Mouse (Mus musculus) G1E (cell line): ENCODE measurements around the gene Gpi1. TPM values are rescaled to one million over a fixed set of nuclear protein-coding genes. Genes with fewer than 3 reads are reported as not detected.

Source experiments
- ATAC-seq: 2 replicates; pipeline ENCODE4 v1.8.0; 2016; ENCODE audit warnings: mild to moderate bottlenecking; ENCODE audit not compliant: insufficient number of reproducible peaks, poor library complexity, low FRiP score, severe bottlenecking; ENCODE audit errors: extremely low read depth
- DNase-seq: peaks from one replicate; pipeline ENCODE4 v3.0.0; 2012; ENCODE audit warnings: low spot score
- H3K27me3 ChIP-seq: 2 replicates; pipeline ENCODE4 v1.6.1; 2012; ENCODE audit warnings: mild to moderate bottlenecking, low read length, inconsistent platforms; ENCODE audit not compliant: insufficient read depth
- H3K36me3 ChIP-seq: replicated peaks from 2 replicates; pipeline ENCODE3; 2012; ENCODE audit warnings: mild to moderate bottlenecking, inconsistent platforms
- H3K4me1 ChIP-seq: 2 replicates; pipeline ENCODE4 v1.6.1; 2012; ENCODE audit warnings: low read depth, low read length, inconsistent platforms, mixed read lengths; ENCODE audit not compliant: insufficient read depth
- H3K4me3 ChIP-seq: 2 replicates; pipeline ENCODE4 v1.5.1; 2012; ENCODE audit warnings: low read depth, mild to moderate bottlenecking, inconsistent platforms, low read length, moderate library complexity, mixed read lengths
- H3K9me3 ChIP-seq: replicated peaks from 2 replicates; pipeline ENCODE4 v1.6.1; 2012; ENCODE audit warnings: inconsistent platforms
- CTCF ChIP-seq: IDR thresholded peaks from 2 replicates; pipeline ENCODE4 v1.5.1; 2012; ENCODE audit warnings: low read depth, low read length, inconsistent platforms, mixed read lengths
- GATA1 ChIP-seq: IDR thresholded peaks from 2 replicates; pipeline ENCODE4 v1.6.1; 2012; ENCODE audit warnings: borderline replicate concordance, low read length, inconsistent platforms, mixed read lengths
- GATA2 ChIP-seq: IDR thresholded peaks from 2 replicates; pipeline ENCODE4 v1.6.1; 2012; ENCODE audit warnings: low read depth, low read length, inconsistent platforms, borderline replicate concordance
- POLR2AphosphoS5 ChIP-seq: IDR thresholded peaks from 2 replicates; pipeline ENCODE4 v1.6.1; 2012; ENCODE audit warnings: low read depth, low read length, inconsistent platforms; ENCODE audit not compliant: insufficient replicate concordance
- TAL1 ChIP-seq: conservative IDR thresholded peaks from 2 replicates; pipeline ENCODE4 v1.6.1; 2012; ENCODE audit warnings: low read depth, low read length, inconsistent platforms, mixed read lengths
- polyA plus RNA-seq: library from polyadenylated mRNA; stranded (reverse); fragments of >175 nt; gene quantifications from 2 replicates; pipeline ENCODE4 v1.2.3, GENCODE M21; 2012
- total RNA-seq, 2 experiments: library from RNA; stranded (forward) in 1 of 2; stranded (reverse) in 1 of 2; fragments of 200-1000 nt in 1 of 2; fragments of >200 nt in 1 of 2; fragmentation: Nextera tagmentation in 1 of 2; gene quantifications; 2 replicates each; pipeline ENCODE4 v1.2.3; 2014 to 2017

Gpi1 gene
- total and polyA plus RNA-seq, 3 experiments = 590 to 4,494 (median 617) TPM

- DNase-seq = no peak
- Histone ChIP-seq H3K4me3 (peak overlapping the region; percentile 88), H3K9me3 (no peaks in the 10 kb centered on the region), H3K27me3 (no peaks in the 10 kb centered on the region), H3K36me3 (peaks cover 85% of the 10 kb centered on the region), H3K4me1 (peaks cover 80% of the 10 kb centered on the region)
- TF ChIP-seq POLR2AphosphoS5 (no peak), GATA1 (no peak), CTCF (no peak), GATA2 (no peak), TAL1 (no peak)
- no peak for ATAC-seq
These were observed 4.0 kb downstream of the Gpi1 start for GRCm38 (mm10) chr7:34226086-34226485.

- Histone ChIP-seq H3K27me3 (no peaks in the 10 kb centered on the region), H3K4me3 (no peak overlapping the region; the same call in 1 of the 2 replicates), H3K36me3 (peaks cover 99% of the 10 kb centered on the region), H3K4me1 (peaks cover 79% of the 10 kb centered on the region), H3K9me3 (no peaks in the 10 kb centered on the region)
- ATAC-seq (no peak), DNase-seq (no peak)
- no peak for TF ChIP-seq TAL1
These were observed 5.8 kb downstream of the Gpi1 start for GRCm38 (mm10) chr7:34224308-34224707.

- no peaks in the 10 kb centered on the region for H3K9me3 ChIP-seq
- H3K4me3 ChIP-seq = no peak overlapping the region
- peaks cover 100% of the 10 kb centered on the region for H3K36me3 ChIP-seq
- H3K4me1 ChIP-seq = peaks cover 72% of the 10 kb centered on the region
- no peak for ATAC-seq
- DNase-seq = no peak
- TF ChIP-seq POLR2AphosphoS5 (no peak), TAL1 (no peak), GATA2 (no peak), CTCF (no peak), GATA1 (no peak)
- H3K27me3 ChIP-seq = no peaks in the 10 kb centered on the region
These were observed 7.8 kb downstream of the Gpi1 start for GRCm38 (mm10) chr7:34222340-34222739.

- DNase-seq = no peak
- Histone ChIP-seq H3K4me1 (peaks cover 67% of the 10 kb centered on the region), H3K9me3 (no peaks in the 10 kb centered on the region), H3K4me3 (peak overlapping the region; percentile 14; the same call in 1 of the 2 replicates), H3K27me3 (no peaks in the 10 kb centered on the region), H3K36me3 (peaks cover 100% of the 10 kb centered on the region)
- no peak for ATAC-seq
- no peak for TF ChIP-seq TAL1
- no peak for TF ChIP-seq GATA1
- no peak for TF ChIP-seq POLR2AphosphoS5
- no peak for TF ChIP-seq CTCF
- no peak for TF ChIP-seq GATA2
These were observed 8.4 kb downstream of the Gpi1 start for GRCm38 (mm10) chr7:34221594-34222250.

GRCm38 (mm10) chr7:34218496-34218895, 11.6 kb downstream of the Gpi1 start:
- TF ChIP-seq POLR2AphosphoS5 (no peak), GATA1 (no peak), TAL1 (no peak), GATA2 (no peak), CTCF (no peak)
- H3K9me3 ChIP-seq = no peaks in the 10 kb centered on the region
- H3K4me3 ChIP-seq = no peak overlapping the region
- no peaks in the 10 kb centered on the region for H3K27me3 ChIP-seq
- peaks cover 66% of the 10 kb centered on the region for H3K4me1 ChIP-seq
- H3K36me3 ChIP-seq = peaks cover 100% of the 10 kb centered on the region
- ATAC-seq (no peak), DNase-seq (no peak)

- Histone ChIP-seq H3K4me1 (peaks cover 60% of the 10 kb centered on the region), H3K27me3 (no peaks in the 10 kb centered on the region), H3K36me3 (peaks cover 100% of the 10 kb centered on the region), H3K9me3 (no peaks in the 10 kb centered on the region), H3K4me3 (peak overlapping the region; percentile 18; the same call in 1 of the 2 replicates)
- ATAC-seq (no peak), DNase-seq (no peak)
- TF ChIP-seq GATA2 = no peak
These were observed 13.7 kb downstream of the Gpi1 start for GRCm38 (mm10) chr7:34216474-34216873.

GRCm38 (mm10) chr7:34215481-34215880, 14.7 kb downstream of the Gpi1 start:
- Histone ChIP-seq H3K4me3 (no peak overlapping the region), H3K9me3 (no peaks in the 10 kb centered on the region), H3K36me3 (peaks cover 100% of the 10 kb centered on the region), H3K27me3 (no peaks in the 10 kb centered on the region), H3K4me1 (peaks cover 55% of the 10 kb centered on the region)
- no peak for DNase-seq
- no peak for ATAC-seq
- TF ChIP-seq GATA2 (no peak), GATA1 (no peak), TAL1 (no peak)
